Mouse (Mus musculus): ENCODE data around the gene Celsr3. TPM values are rescaled to one million over a fixed set of nuclear protein-coding genes. Genes with fewer than 3 reads are reported as not detected.

Gene Celsr3
- polyA plus RNA-seq, 1 experiment from 2014 or later, result 1.3 TPM

DNA sequence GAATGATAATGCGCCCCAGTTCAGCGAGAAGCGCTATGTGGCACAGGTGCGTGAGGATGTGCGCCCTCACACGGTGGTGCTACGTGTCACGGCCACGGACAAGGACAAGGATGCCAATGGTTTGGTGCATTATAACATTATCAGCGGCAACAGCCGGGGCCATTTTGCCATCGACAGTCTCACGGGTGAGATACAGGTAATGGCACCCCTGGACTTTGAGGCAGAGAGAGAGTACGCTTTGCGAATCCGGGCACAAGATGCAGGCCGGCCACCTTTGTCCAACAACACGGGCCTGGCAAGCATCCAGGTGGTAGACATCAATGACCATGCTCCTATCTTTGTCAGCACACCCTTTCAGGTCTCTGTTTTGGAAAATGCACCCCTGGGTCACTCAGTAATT is 1.8 kb downstream of the Celsr3 start:
- Histone ChIP-seq H3K9me3 (ENCODE audit: control insufficient read depth, low read length) (no peaks in the 10 kb centered on the region), H3K27me3 (replicated peaks; ENCODE audit: control insufficient read depth, insufficient read depth, low read length) (peaks cover 89% of the 10 kb centered on the region), H3K4me1 (replicated peaks; ENCODE audit: control insufficient read depth, insufficient read depth, low read length) (peaks cover 13% of the 10 kb centered on the region), H3K36me3 (ENCODE audit: control insufficient read depth, insufficient read depth, low read length) (no peaks in the 10 kb centered on the region), H3K27ac (ENCODE audit: low read depth) (no peak overlapping the region), H3K4me2 (ENCODE audit: low read length) (no peak overlapping the region), H3K9ac (ENCODE audit: low read length) (no peak overlapping the region), H3K4me3 (ENCODE audit: low read depth, low read length) (0 out of 2 replicates have a peak overlapping the region, but pooled peaks have one; percentile 42)
- 57% methylated on average over 18 of the region's 18 CpGs for WGBS
- ATAC-seq (replicated peaks; ENCODE audit: low FRiP score, low TSS enrichment, low read depth), result no peak
- DNase-seq (ENCODE audit: low spot score), result no peak

- Histone ChIP-seq H3K4me3 (ENCODE audit: low read depth, low read length) (peak overlapping the region; percentile 41), H3K27me3 (replicated peaks; ENCODE audit: control insufficient read depth, insufficient read depth, low read length) (peaks cover 63% of the 10 kb centered on the region), H3K36me3 (ENCODE audit: control insufficient read depth, insufficient read depth, low read length) (no peaks in the 10 kb centered on the region), H3K9me3 (ENCODE audit: control insufficient read depth, low read length) (no peaks in the 10 kb centered on the region), H3K4me2 (ENCODE audit: low read length) (peak overlapping the region; percentile 78), H3K4me1 (replicated peaks; ENCODE audit: control insufficient read depth, insufficient read depth, low read length) (peaks cover 10% of the 10 kb centered on the region), H3K27ac (ENCODE audit: low read depth) (no peak overlapping the region), H3K9ac (ENCODE audit: low read length) (no peak overlapping the region)
- ATAC-seq (replicated peaks; ENCODE audit: low FRiP score, low TSS enrichment, low read depth) (0 out of 2 replicates have a peak, but pooled peaks have one; percentile 2), DNase-seq (ENCODE audit: low spot score) (no peak)
- WGBS, result 5% methylated on average over 23 of the region's 23 CpGs
Observed at GRCm38 (mm10) chr9:108831637-108832036, 5.5 kb downstream of the Celsr3 start.

GRCm38 (mm10) chr9:108832390-108833108 is 6.4 kb downstream of the Celsr3 start:
- no peaks in the 10 kb centered on the region for H3K36me3 ChIP-seq (ENCODE audit: control insufficient read depth, insufficient read depth, low read length)
- H3K27me3 ChIP-seq (replicated peaks; ENCODE audit: control insufficient read depth, insufficient read depth, low read length), result peaks cover 55% of the 10 kb centered on the region
- 4% methylated on average over 45 of the region's 46 CpGs for WGBS
- peak overlapping the region; percentile 41 for H3K4me3 ChIP-seq (ENCODE audit: low read depth, low read length)
- DNase-seq (ENCODE audit: low spot score), result peak; percentile 93
- no peak overlapping the region for H3K9ac ChIP-seq (ENCODE audit: low read length)
- H3K4me1 ChIP-seq (replicated peaks; ENCODE audit: control insufficient read depth, insufficient read depth, low read length), result peaks cover 6% of the 10 kb centered on the region; the same call in 1 of the 2 replicates
- ATAC-seq (replicated peaks; ENCODE audit: low FRiP score, low TSS enrichment, low read depth), result peak; percentile 96
- peak overlapping the region; percentile 78 for H3K4me2 ChIP-seq (ENCODE audit: low read length)
- no peaks in the 10 kb centered on the region for H3K9me3 ChIP-seq (ENCODE audit: control insufficient read depth, low read length)
- H3K27ac ChIP-seq (ENCODE audit: low read depth), result no peak overlapping the region

GRCm38 (mm10) chr9:108842989-108843388 is 16.9 kb downstream of the Celsr3 start:
- no peaks in the 10 kb centered on the region for H3K4me1 ChIP-seq (replicated peaks; ENCODE audit: control insufficient read depth, insufficient read depth, low read length)
- no peaks in the 10 kb centered on the region for H3K9me3 ChIP-seq (ENCODE audit: control insufficient read depth, low read length)
- ATAC-seq (replicated peaks; ENCODE audit: low FRiP score, low TSS enrichment, low read depth), result no peak
- DNase-seq (ENCODE audit: low spot score), result peak; percentile 54
- WGBS, result 10% methylated on average over 14 of the region's 14 CpGs
- no peak overlapping the region for H3K27ac ChIP-seq (ENCODE audit: low read depth)
- H3K4me3 ChIP-seq (ENCODE audit: low read depth, low read length), result no peak overlapping the region
- peak overlapping the region; percentile 25 for H3K4me2 ChIP-seq (ENCODE audit: low read length)
- no peak overlapping the region for H3K9ac ChIP-seq (ENCODE audit: low read length)
- 0 out of 2 replicates have a peak, but pooled peaks cover 11% of the 10 kb centered on the region for H3K27me3 ChIP-seq (replicated peaks; ENCODE audit: control insufficient read depth, insufficient read depth, low read length)
- no peaks in the 10 kb centered on the region for H3K36me3 ChIP-seq (ENCODE audit: control insufficient read depth, insufficient read depth, low read length)

DNA sequence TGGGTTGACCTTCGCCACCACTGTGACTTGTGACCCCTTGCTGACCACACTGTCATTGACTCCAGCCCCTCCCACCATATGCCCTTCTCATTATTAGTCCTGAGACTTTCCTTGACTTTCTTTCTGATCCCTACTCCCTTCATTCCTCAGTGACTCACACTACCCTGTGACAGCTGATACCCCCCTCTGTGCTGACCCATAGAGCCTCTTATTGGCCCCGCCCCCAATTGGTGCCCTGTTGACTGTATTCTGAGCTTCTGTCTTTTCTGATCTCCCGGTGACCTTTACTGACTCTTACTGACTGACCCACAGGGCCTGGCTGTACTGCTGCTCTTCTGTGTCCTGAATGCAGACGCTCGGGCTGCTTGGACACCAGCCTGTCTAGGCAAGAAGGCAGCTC is 19.3 kb downstream of the Celsr3 start:
- Histone ChIP-seq H3K4me3 (ENCODE audit: low read depth, low read length) (no peak overlapping the region), H3K27me3 (replicated peaks; ENCODE audit: control insufficient read depth, insufficient read depth, low read length) (0 out of 2 replicates have a peak, but pooled peaks cover 11% of the 10 kb centered on the region), H3K4me2 (ENCODE audit: low read length) (no peak overlapping the region), H3K9me3 (ENCODE audit: control insufficient read depth, low read length) (no peaks in the 10 kb centered on the region), H3K27ac (ENCODE audit: low read depth) (no peak overlapping the region), H3K36me3 (ENCODE audit: control insufficient read depth, insufficient read depth, low read length) (no peaks in the 10 kb centered on the region), H3K4me1 (replicated peaks; ENCODE audit: control insufficient read depth, insufficient read depth, low read length) (no peaks in the 10 kb centered on the region), H3K9ac (ENCODE audit: low read length) (no peak overlapping the region)
- ATAC-seq (replicated peaks; ENCODE audit: low FRiP score, low TSS enrichment, low read depth) (no peak), DNase-seq (ENCODE audit: low spot score) (no peak)
- 61% methylated on average over 5 of the region's 5 CpGs for WGBS

DNA sequence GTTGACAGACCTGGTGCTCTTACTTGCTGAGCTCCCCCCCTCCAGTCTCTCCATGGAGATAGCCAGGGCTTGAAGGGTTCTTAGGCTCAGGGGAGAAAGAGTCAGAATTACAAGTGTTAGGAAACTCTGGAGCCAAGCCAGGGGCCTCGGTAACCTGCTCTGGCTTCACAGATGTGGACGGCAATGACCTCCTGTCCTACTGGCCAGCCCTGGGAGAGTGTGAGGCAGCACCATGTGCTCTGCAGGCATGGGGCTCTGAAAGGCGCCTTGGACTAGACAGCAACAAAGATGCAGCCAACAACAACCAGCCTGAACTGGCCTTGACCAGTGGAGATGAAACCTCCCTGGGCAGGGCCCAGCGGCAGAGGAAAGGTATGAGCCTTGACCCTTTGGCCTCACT is 21.3 kb downstream of the Celsr3 start:
- Histone ChIP-seq H3K27ac (ENCODE audit: low read depth) (no peak overlapping the region), H3K4me3 (ENCODE audit: low read depth, low read length) (no peak overlapping the region), H3K4me2 (ENCODE audit: low read length) (no peak overlapping the region), H3K36me3 (ENCODE audit: control insufficient read depth, insufficient read depth, low read length) (no peaks in the 10 kb centered on the region), H3K4me1 (replicated peaks; ENCODE audit: control insufficient read depth, insufficient read depth, low read length) (no peaks in the 10 kb centered on the region), H3K9me3 (ENCODE audit: control insufficient read depth, low read length) (no peaks in the 10 kb centered on the region), H3K27me3 (replicated peaks; ENCODE audit: control insufficient read depth, insufficient read depth, low read length) (0 out of 2 replicates have a peak, but pooled peaks cover 10% of the 10 kb centered on the region), H3K9ac (ENCODE audit: low read length) (no peak overlapping the region)
- no peak for ATAC-seq (replicated peaks; ENCODE audit: low FRiP score, low TSS enrichment, low read depth)
- no peak for DNase-seq (ENCODE audit: low spot score)
- WGBS, result 81% methylated on average over 4 of the region's 4 CpGs

- Histone ChIP-seq H3K4me1 (replicated peaks; ENCODE audit: control insufficient read depth, insufficient read depth, low read length) (peaks cover 4% of the 10 kb centered on the region; the same call in 1 of the 2 replicates), H3K27me3 (replicated peaks; ENCODE audit: control insufficient read depth, insufficient read depth, low read length) (0 out of 2 replicates have a peak, but pooled peaks cover 3% of the 10 kb centered on the region), H3K9ac (ENCODE audit: low read length) (no peak overlapping the region), H3K27ac (ENCODE audit: low read depth) (no peak overlapping the region), H3K36me3 (ENCODE audit: control insufficient read depth, insufficient read depth, low read length) (no peaks in the 10 kb centered on the region), H3K4me3 (ENCODE audit: low read depth, low read length) (no peak overlapping the region), H3K9me3 (ENCODE audit: control insufficient read depth, low read length) (no peaks in the 10 kb centered on the region), H3K4me2 (ENCODE audit: low read length) (no peak overlapping the region)
- no peak for DNase-seq (ENCODE audit: low spot score)
- ATAC-seq (replicated peaks; ENCODE audit: low FRiP score, low TSS enrichment, low read depth), result no peak
- 72% methylated on average over 17 of the region's 17 CpGs for WGBS
Observed at GRCm38 (mm10) chr9:108848419-108848818, 22.3 kb downstream of the Celsr3 start.

DNA sequence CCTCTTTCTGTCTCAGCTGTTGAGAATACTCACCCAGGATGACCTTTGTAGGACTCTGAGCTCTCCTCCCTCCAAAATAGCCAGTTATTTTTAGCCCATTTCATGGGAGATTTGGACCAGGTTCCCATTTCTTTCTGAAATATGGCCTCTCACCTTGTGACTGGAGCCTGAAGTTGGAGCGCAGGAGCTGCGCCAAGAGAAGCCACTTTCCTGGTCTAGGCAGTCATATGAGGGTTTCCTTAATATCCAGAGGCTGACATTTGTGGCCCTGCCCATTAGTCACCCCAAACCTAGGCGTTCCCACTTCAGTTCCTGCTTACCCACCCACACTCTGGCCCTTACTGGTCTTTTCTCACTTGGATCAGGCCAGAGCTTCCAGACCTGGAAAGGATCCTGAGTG is 26.9 kb downstream of the Celsr3 start, which contains the start of gene Slc26a6:
TSS of gene Slc26a6 (plus strand) at position 308 of the 400 bp plus-strand sequence.
- H3K27ac ChIP-seq (ENCODE audit: low read depth), result peak within 1 kb of the TSS; percentile 55
- WGBS, result 80% methylated on average over 3 of the region's 3 CpGs

More for the DNA sequence above, 26.9 kb downstream of the Celsr3 start, which contains the start of gene Slc26a6:
- Histone ChIP-seq H3K36me3 (ENCODE audit: control insufficient read depth, insufficient read depth, low read length) (peaks cover 16% of the 10 kb centered on the region), H3K4me2 (ENCODE audit: low read length) (peak within 1 kb of the TSS; percentile 53), H3K27me3 (replicated peaks; ENCODE audit: control insufficient read depth, insufficient read depth, low read length) (no peaks in the 10 kb centered on the region), H3K9ac (ENCODE audit: low read length) (peak within 1 kb of the TSS; percentile 56), H3K9me3 (ENCODE audit: control insufficient read depth, low read length) (no peaks in the 10 kb centered on the region), H3K4me3 (ENCODE audit: low read depth, low read length) (peak within 1 kb of the TSS; percentile 62), H3K4me1 (replicated peaks; ENCODE audit: control insufficient read depth, insufficient read depth, low read length) (peaks cover 7% of the 10 kb centered on the region)
- DNase-seq (ENCODE audit: low spot score), result no peak
- ATAC-seq (replicated peaks; ENCODE audit: low FRiP score, low TSS enrichment, low read depth), result no peak

Data from intestine, embryonic 14.5 days (tissue).